Mouse (Mus musculus) MEL-GATA-1-ER (cell line): ENCODE measurements at regions not wholly inside any gene's neighbourhood (a gene's known extent, or its start where the extent isn't known, plus 50 kb on each side); places are given as distances from the start of the nearest gene placed in this dataset.

Experiments
- DNase-seq: peaks from one replicate; pipeline ENCODE4 v3.0.0-alpha.2; 2012; ENCODE audit warnings: low read depth; ENCODE audit errors: extremely low read depth

- DNase-seq = no peak
Measured at GRCm38 (mm10) chr1:183962486-183962885, 50.6 kb upstream of the Dusp10 start.

GRCm38 (mm10) chr1:183963286-183963685 lies 49.8 kb upstream of the Dusp10 start:
- no peak for DNase-seq
